Mouse (Mus musculus) layer of hippocampus, postnatal 25 days (tissue): ENCODE results near the gene Zkscan14. TPM values are rescaled to one million over a fixed set of nuclear protein-coding genes. Genes with fewer than 3 reads are reported as not detected.

Source experiments
- DNase-seq, 2 experiments: peaks; one replicate each; pipeline ENCODE4 v3.0.0; 2022; ENCODE audit warnings: mixed read lengths in 2 of 2, low spot score in 1 of 2; ENCODE audit errors: extremely low spot score in 1 of 2
- total RNA-seq, 2 experiments: library from RNA; stranded (reverse); gene quantifications; 2 replicates each; pipeline ENCODE4 v1.2.3; 2021

Zkscan14 gene
- total RNA-seq, 2 experiments from 2014 or later: 11.1 to 13.8 TPM

GRCm38 (mm10) chr5:145203936-145204691 is 2.4 kb upstream of the Zkscan14 start, which contains the start of gene Zkscan5:
Gene Zkscan5, plus strand, starts transcription at chr5:145204562.
- DNase-seq: peak; percentile 91 to 93

- no peak for DNase-seq
These were observed 778 bp upstream of the Zkscan14 start for GRCm38 (mm10) chr5:145202446-145202845.

DNA sequence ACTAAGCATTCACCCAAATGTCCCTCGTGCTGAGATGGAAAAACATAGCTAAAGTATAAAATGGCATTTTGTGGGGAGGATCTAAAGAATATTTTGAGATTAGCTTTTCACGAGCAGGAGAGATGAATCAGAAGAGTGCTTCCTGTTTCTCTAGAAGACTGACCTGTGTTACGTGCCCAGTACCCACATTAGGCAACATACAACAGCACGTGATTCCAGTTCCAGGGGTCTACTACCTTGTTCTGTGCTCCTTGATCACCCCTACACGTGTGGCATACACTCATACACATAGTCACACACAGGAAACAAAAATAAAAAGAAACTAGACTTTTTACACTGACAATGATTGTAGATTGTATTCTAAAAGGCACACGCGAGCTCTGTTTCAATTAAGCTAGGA is 1.3 kb downstream of the Zkscan14 start:
- no peak for DNase-seq

GRCm38 (mm10) chr5:145191962-145192361 is 9.7 kb downstream of the Zkscan14 start, which contains the start of gene Atp5j2:
Gene Atp5j2, minus strand, starts transcription at chr5:145192062.
- DNase-seq: no peak

DNA sequence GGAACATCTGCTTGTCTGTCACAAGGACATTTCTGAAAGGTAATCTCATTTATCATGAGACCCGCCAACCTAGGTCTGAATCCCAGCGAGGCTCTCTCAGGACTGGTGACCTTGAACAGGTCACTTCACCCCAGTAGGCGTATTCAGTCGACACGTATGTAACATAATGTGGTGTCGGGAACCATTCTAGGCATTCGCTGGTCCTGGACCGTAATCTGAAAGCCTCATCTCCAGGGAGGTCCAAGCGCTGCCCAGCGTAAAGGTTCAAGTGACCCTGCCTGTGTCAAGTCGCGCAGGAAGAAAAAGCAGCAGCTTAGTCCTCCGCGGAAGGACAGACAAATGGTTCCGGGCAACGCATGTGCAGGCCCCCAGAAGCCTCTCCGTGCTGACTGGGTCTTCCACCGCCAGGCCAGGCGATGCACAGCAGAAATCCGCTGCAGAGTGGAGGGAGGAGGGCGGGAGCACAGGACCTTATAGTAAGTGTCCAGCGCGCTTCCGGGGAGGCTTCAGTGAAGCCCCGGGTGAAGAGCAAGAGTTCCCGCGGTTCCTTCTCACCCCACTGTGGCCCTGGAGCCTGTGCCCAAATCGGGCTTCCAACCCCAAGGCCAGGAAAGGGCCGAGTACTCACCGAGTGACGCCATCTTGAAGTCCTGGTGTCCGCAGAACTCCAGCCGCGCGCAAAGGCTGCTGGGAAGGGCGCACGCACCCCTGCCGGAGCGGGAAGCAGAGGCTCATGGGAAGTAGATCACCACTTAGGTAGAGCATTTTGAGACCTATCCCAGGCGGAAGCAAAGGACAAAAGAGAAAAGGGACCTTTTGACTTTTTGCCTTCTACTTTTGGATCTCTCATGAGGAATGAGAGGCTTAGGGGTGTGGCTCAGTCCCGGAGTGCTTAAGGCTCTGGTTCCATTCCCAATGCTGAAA is 10.5 kb downstream of the Zkscan14 start:
- peak; percentile 79 to 85 for DNase-seq

GRCm38 (mm10) chr5:145190373-145190772 is 11.3 kb downstream of the Zkscan14 start:
- DNase-seq: no peak

- DNase-seq: no peak
These were observed 12.3 kb downstream of the Zkscan14 start for GRCm38 (mm10) chr5:145189416-145189815.

GRCm38 (mm10) chr5:145185244-145185643 is 16.4 kb downstream of the Zkscan14 start:
- DNase-seq: no peak

GRCm38 (mm10) chr5:145178461-145178980 is 23.1 kb downstream of the Zkscan14 start:
- DNase-seq: no peak

DNA sequence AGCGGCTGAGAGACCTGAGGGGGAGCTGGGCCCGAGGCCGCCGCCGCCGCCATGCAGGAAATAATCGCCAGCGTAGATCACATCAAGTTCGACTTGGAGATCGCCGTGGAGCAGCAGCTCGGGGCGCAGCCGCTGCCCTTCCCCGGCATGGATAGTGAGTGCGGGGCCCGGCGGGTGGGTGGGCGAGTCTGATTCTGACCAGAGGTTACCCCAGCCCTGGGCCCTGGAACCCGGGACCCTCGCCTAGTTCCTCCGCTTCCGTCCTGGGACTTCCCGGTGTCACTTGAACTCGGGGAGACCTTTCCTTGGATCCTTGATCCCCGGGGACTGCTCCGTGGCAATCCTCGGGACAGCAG is 34.4 kb downstream of the Zkscan14 start:
- DNase-seq: no peak

DNA sequence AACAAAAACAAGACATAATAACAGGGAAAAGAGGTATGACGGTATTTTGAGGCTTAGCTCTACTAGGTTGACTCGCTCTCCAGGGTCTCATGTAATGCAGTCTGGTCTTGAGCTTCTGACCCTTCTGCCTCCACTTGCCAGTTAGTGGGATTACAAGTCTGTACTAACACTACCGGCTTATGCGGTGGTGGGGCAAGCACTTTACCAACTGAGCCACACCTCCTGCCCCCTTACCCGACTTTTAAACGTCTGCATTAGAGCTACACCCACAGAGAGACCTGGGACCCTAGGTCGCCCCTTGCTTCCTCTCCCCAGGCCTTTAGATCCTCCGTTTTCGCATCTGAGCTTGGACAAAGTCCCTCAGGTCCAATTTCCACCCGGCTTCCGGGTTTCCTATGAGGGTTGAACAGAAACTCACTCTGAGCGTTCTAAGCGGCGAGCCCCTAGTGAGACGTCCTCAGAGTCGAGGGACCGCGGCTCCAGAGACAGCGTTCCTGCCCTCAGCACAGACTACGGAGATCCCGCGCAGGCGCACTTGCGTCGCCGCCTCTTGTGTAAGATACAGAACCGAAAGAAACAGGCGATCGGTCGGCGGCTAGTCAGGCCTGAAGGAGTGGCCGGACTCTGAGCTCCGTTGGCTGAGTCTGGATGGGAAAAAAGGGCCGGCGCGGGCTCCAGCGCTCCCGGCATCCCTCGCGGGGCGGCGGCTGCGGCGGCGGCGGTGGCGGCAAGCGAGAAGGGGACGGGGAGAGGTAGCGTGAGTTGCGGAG is 34.9 kb downstream of the Zkscan14 start, which contains the start of the genes Ptcd1 and Cpsf4:
Ptcd1 (minus strand) TSS at position 573 of the 770 bp plus-strand sequence.
Cpsf4 (plus strand) TSS at position 678 of the 770 bp plus-strand sequence.
- peak; percentile 94 to 99 for DNase-seq

GRCm38 (mm10) chr5:145165184-145165583 is 36.5 kb downstream of the Zkscan14 start:
- DNase-seq: no peak

- DNase-seq: no peak
These were observed 37.0 kb downstream of the Zkscan14 start for GRCm38 (mm10) chr5:145164710-145165109.

DNA sequence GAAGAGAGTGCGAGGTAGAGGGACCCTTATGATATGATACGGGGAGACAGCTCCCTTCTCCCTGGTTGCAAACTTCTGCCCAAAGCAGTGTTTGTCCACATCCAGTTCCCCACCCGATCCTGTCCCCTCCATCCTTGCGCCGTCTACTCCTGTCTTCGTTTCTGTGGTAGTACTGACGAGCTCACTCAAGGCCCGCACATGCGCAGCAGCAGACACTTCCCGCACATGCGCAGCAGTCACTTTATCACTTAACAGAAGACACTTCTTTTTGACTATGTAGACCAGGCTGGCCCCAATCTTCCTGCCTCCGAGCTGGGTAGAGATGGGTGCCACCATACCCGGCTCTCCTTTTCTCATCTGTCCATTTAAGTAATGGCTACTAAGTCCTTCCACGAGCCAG is 40.3 kb downstream of the Zkscan14 start:
- no peak for DNase-seq

GRCm38 (mm10) chr5:145152690-145153089 is 49.0 kb downstream of the Zkscan14 start:
- no peak for DNase-seq

DNA sequence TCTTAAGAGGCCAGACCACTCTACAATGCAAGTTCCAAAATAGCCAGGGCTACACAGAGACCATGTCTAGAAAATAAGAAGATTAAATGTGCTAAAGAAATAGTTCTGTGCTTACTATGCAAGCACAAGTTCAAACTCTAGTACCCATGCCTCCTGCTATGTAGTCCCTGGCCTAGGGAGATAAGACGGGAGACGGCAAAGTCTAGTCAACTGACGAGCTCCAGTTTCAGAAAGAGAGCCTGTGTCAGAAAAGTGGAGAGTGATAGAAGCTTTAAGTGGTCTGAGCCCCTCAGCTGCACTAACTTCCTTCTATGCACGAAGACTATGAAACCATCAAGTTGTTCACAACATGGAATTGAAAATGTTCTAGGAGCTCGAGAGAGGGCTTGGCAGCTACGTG is 52.4 kb downstream of the Zkscan14 start:
- DNase-seq: no peak

DNA sequence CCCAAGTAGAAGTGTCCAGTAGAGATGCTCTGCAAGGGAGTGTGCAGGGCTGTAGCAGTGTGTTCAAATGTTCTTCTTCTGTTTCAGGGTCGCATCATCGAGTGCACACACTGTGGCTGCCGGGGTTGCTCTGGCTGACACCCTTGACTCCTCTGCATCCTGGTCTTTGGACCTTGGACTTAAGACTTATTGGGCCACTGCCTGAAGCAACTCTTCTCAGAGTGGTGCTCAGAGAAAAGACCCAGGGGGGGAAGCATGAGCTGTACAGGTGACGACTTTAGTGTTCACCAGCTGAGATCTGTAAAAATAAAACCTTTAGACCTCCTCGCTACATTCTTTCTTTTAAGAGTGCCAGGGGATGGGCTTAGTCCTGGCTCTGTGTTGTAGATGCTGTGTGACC is 53.9 kb downstream of the Zkscan14 start:
- no peak for DNase-seq
